Mouse (Mus musculus): ENCODE data around the gene Klhl36. TPM values are rescaled to one million over a fixed set of nuclear protein-coding genes. Genes with fewer than 3 reads are reported as not detected.

Gene Klhl36
- polyA plus RNA-seq, 1 experiment from 2014 or later, result 13.1 TPM

DNA sequence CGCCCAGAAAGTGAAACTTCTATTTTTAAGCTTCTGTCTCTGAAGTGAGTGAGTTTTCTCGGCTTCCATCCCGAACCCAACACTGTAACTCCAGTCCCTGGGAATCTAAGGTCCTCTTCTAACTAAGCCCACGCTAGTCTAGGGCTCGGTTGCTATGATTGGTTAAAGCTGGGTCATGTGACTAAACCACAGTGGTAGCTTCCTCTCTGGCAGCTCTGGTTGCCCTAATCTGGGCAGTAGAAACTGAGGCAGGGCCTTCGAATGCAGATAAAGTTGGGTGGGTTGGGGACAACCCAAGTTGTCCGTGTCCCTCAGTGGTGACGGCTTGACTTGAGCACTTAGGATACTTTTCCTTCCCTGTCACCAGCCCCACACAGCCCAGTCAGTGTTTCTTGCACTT lies 8.5 kb upstream of the Klhl36 start:
- no peak overlapping the region for H3K4me3 ChIP-seq
- no peak overlapping the region for H3K27ac ChIP-seq (replicated peaks)
- no peaks in the 10 kb centered on the region for H3K27me3 ChIP-seq
- H3K9ac ChIP-seq (replicated peaks), result no peak overlapping the region
- H3K36me3 ChIP-seq, result no peaks in the 10 kb centered on the region
- 0 out of 2 replicates have a peak, but pooled peaks cover 3% of the 10 kb centered on the region for H3K4me1 ChIP-seq
- ATAC-seq (ENCODE audit: low FRiP score, low read depth), result no peak
- 51% methylated on average over 8 of the region's 8 CpGs for WGBS
- H3K4me2 ChIP-seq (replicated peaks), result no peak overlapping the region
- H3K9me3 ChIP-seq, result no peaks in the 10 kb centered on the region

GRCm38 (mm10) chr8:119854035-119854434 lies 8.0 kb upstream of the Klhl36 start:
- Histone ChIP-seq H3K27ac (replicated peaks) (no peak overlapping the region), H3K9me3 (no peaks in the 10 kb centered on the region), H3K4me3 (no peak overlapping the region), H3K27me3 (no peaks in the 10 kb centered on the region), H3K4me1 (0 out of 2 replicates have a peak, but pooled peaks cover 3% of the 10 kb centered on the region), H3K36me3 (no peaks in the 10 kb centered on the region), H3K4me2 (replicated peaks) (no peak overlapping the region), H3K9ac (replicated peaks) (no peak overlapping the region)
- no peak for ATAC-seq (ENCODE audit: low FRiP score, low read depth)
- WGBS, result 28% methylated on average over 5 of the region's 5 CpGs

DNA sequence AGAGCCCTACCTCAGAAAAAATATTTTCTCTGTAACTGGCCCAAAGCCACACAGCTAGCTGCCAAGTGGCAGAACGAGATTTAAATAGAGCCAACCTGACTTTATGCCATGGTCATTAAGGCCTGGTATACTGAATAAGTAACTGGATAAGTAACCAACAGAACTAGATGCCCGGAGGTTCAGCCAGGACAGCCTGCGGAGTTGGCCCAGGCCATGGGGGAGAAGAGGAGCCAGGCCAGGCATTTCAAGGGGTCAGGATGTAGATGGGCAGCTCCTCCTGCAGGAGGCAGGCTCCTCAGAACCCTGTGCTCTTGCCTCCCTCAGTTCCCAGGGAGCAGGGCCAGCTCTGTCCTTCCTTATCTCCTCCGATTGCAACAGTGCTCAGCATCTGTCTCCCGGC lies 6.4 kb upstream of the Klhl36 start:
- Histone ChIP-seq H3K9me3 (no peaks in the 10 kb centered on the region), H3K4me1 (0 out of 2 replicates have a peak, but pooled peaks cover 3% of the 10 kb centered on the region), H3K4me2 (replicated peaks) (no peak overlapping the region), H3K27me3 (no peaks in the 10 kb centered on the region), H3K4me3 (no peak overlapping the region), H3K36me3 (no peaks in the 10 kb centered on the region), H3K27ac (replicated peaks) (no peak overlapping the region), H3K9ac (replicated peaks) (no peak overlapping the region)
- no peak for ATAC-seq (ENCODE audit: low FRiP score, low read depth)
- WGBS, result 86% methylated on average over 5 of the region's 5 CpGs

- Histone ChIP-seq H3K9me3 (no peaks in the 10 kb centered on the region), H3K36me3 (no peaks in the 10 kb centered on the region), H3K4me1 (peaks cover 11% of the 10 kb centered on the region), H3K4me3 (no peak overlapping the region), H3K4me2 (replicated peaks) (no peak overlapping the region), H3K27ac (replicated peaks) (no peak overlapping the region), H3K27me3 (peaks cover 6% of the 10 kb centered on the region; the same call in 1 of the 2 replicates), H3K9ac (replicated peaks) (no peak overlapping the region)
- no peak for ATAC-seq (ENCODE audit: low FRiP score, low read depth)
- WGBS, result 82% methylated on average over 6 of the region's 6 CpGs
These were observed 4.3 kb upstream of the Klhl36 start for GRCm38 (mm10) chr8:119857767-119858166.

GRCm38 (mm10) chr8:119862390-119862734 lies 296 bp downstream of the Klhl36 start:
- no peak; the same call in 1 of the 2 replicates for ATAC-seq (ENCODE audit: low FRiP score, low read depth)
- no peak overlapping the region for H3K27ac ChIP-seq (replicated peaks)
- under 1% methylated on average over 19 of the region's 19 CpGs for WGBS

GRCm38 (mm10) chr8:119862749-119863148 lies 683 bp downstream of the Klhl36 start:
- Histone ChIP-seq H3K9me3 (no peaks in the 10 kb centered on the region), H3K4me3 (peak overlapping the region; percentile 67), H3K27ac (replicated peaks) (no peak overlapping the region), H3K27me3 (peaks cover 19% of the 10 kb centered on the region), H3K4me2 (replicated peaks) (peak overlapping the region; percentile 83), H3K4me1 (peaks cover 14% of the 10 kb centered on the region), H3K36me3 (no peaks in the 10 kb centered on the region), H3K9ac (replicated peaks) (peak overlapping the region; percentile 70)
- WGBS, result 9% methylated on average over 6 of the region's 6 CpGs
- no peak for ATAC-seq (ENCODE audit: low FRiP score, low read depth)

More at GRCm38 (mm10) chr8:119862390-119862734, 296 bp downstream of the Klhl36 start:
- peak overlapping the region; percentile 67 for H3K4me3 ChIP-seq
- H3K27me3 ChIP-seq, result peaks cover 19% of the 10 kb centered on the region
- H3K4me1 ChIP-seq, result peaks cover 14% of the 10 kb centered on the region
- peak overlapping the region; percentile 70 for H3K9ac ChIP-seq (replicated peaks)
- no peaks in the 10 kb centered on the region for H3K36me3 ChIP-seq
- no peaks in the 10 kb centered on the region for H3K9me3 ChIP-seq
- peak overlapping the region; percentile 83 for H3K4me2 ChIP-seq (replicated peaks)

DNA sequence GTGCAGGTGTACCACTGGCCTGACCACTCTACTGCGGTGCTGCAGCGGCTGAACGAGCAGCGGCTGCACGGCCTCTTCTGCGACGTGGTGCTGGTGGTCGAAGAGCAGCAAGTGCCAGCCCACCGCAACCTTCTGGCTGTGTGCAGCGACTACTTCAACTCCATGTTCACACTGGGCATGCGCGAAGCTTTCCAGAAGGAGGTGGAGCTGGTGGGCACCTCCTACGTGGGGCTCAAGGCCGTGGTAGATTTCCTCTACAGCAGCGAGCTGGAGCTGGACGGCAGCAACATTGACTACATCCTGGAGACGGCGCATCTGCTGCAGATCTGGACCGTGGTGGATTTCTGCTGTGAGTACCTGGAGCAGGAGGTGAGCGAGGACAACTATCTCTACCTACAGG lies 7.5 kb downstream of the Klhl36 start:
- Histone ChIP-seq H3K4me3 (no peak overlapping the region), H3K36me3 (peaks cover 46% of the 10 kb centered on the region), H3K9ac (replicated peaks) (no peak overlapping the region), H3K27me3 (no peaks in the 10 kb centered on the region), H3K9me3 (peaks cover 10% of the 10 kb centered on the region; the same call in 1 of the 2 replicates), H3K4me2 (replicated peaks) (no peak overlapping the region), H3K4me1 (no peaks in the 10 kb centered on the region), H3K27ac (replicated peaks) (no peak overlapping the region)
- 87% methylated on average over 20 of the region's 20 CpGs for WGBS
- no peak for ATAC-seq (ENCODE audit: low FRiP score, low read depth)

- no peaks in the 10 kb centered on the region for H3K4me1 ChIP-seq
- H3K9ac ChIP-seq (replicated peaks), result no peak overlapping the region
- peaks cover 59% of the 10 kb centered on the region for H3K36me3 ChIP-seq
- WGBS, result 94% methylated on average over 1 of the region's 1 CpGs
- H3K27ac ChIP-seq (replicated peaks), result no peak overlapping the region
- ATAC-seq (ENCODE audit: low FRiP score, low read depth), result no peak
- H3K9me3 ChIP-seq, result peaks cover 10% of the 10 kb centered on the region; the same call in 1 of the 2 replicates
- H3K4me2 ChIP-seq (replicated peaks), result no peak overlapping the region
- no peaks in the 10 kb centered on the region for H3K27me3 ChIP-seq
- no peak overlapping the region for H3K4me3 ChIP-seq
These were observed 11.1 kb downstream of the Klhl36 start for GRCm38 (mm10) chr8:119873181-119873580.

DNA sequence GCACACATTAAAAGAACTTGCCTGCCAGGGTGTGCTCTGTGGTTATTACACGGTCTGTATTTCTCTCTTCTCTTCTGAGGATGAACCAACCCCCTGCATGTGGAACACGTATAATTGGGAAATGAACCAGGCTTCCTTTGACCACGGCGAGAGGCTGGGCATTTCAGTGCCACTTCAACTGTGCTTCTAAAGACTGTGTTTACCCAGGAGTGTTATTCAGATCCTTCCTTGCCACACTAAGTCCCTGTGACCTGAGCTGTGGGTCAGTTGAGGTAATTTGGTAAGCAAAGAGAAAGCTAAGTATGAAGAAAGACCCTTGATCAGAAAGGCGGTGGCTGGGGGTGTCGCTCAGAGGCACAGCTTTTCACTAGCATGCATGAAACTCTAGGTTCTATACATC lies 19.2 kb downstream of the Klhl36 start:
- no peaks in the 10 kb centered on the region for H3K9me3 ChIP-seq
- H3K27me3 ChIP-seq, result no peaks in the 10 kb centered on the region
- WGBS, result 76% methylated on average over 6 of the region's 6 CpGs
- peaks cover 6% of the 10 kb centered on the region; the same call in 1 of the 2 replicates for H3K4me1 ChIP-seq
- no peak overlapping the region for H3K4me3 ChIP-seq
- ATAC-seq (ENCODE audit: low FRiP score, low read depth), result no peak
- H3K4me2 ChIP-seq (replicated peaks), result no peak overlapping the region
- no peak overlapping the region for H3K9ac ChIP-seq (replicated peaks)
- no peak overlapping the region for H3K27ac ChIP-seq (replicated peaks)
- peaks cover 12% of the 10 kb centered on the region; the same call in 1 of the 2 replicates for H3K36me3 ChIP-seq

DNA sequence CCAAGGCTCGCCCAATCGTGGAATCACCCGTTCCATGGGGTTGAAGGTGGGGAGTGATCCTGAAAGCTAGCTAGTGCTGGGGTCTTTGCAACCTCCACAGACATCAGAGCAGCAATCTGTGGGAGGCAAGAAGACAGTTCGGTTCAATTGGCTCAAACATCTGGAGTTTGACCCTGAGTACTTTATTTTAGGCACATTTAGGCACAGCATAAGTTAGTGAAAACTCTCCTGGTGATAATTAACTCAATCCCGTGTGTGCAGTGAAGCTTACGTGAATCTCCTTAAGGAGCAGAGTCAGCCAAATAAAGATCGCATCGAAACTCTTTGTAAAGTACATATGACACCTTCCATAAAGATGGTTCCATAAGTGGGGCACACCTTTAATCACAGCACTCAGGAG lies 19.9 kb downstream of the Klhl36 start:
- no peak overlapping the region for H3K9ac ChIP-seq (replicated peaks)
- H3K27ac ChIP-seq (replicated peaks), result no peak overlapping the region
- no peak overlapping the region for H3K4me2 ChIP-seq (replicated peaks)
- peaks cover 6% of the 10 kb centered on the region; the same call in 1 of the 2 replicates for H3K4me1 ChIP-seq
- WGBS, result 69% methylated on average over 8 of the region's 8 CpGs
- peaks cover 6% of the 10 kb centered on the region; the same call in 1 of the 2 replicates for H3K36me3 ChIP-seq
- no peak for ATAC-seq (ENCODE audit: low FRiP score, low read depth)
- no peaks in the 10 kb centered on the region for H3K9me3 ChIP-seq
- H3K4me3 ChIP-seq, result no peak overlapping the region
- no peaks in the 10 kb centered on the region for H3K27me3 ChIP-seq

GRCm38 (mm10) chr8:119883281-119883680 lies 21.2 kb downstream of the Klhl36 start:
- Histone ChIP-seq H3K36me3 (no peaks in the 10 kb centered on the region), H3K9me3 (no peaks in the 10 kb centered on the region), H3K27me3 (no peaks in the 10 kb centered on the region), H3K27ac (replicated peaks) (no peak overlapping the region), H3K4me2 (replicated peaks) (no peak overlapping the region), H3K4me1 (peaks cover 11% of the 10 kb centered on the region), H3K9ac (replicated peaks) (no peak overlapping the region), H3K4me3 (no peak overlapping the region)
- WGBS, result 93% methylated on average over 7 of the region's 7 CpGs
- ATAC-seq (ENCODE audit: low FRiP score, low read depth), result no peak

GRCm38 (mm10) chr8:119885612-119886011 lies 23.5 kb downstream of the Klhl36 start:
- Histone ChIP-seq H3K27me3 (no peaks in the 10 kb centered on the region), H3K4me2 (replicated peaks) (no peak overlapping the region), H3K27ac (replicated peaks) (no peak overlapping the region), H3K4me1 (peaks cover 11% of the 10 kb centered on the region), H3K36me3 (no peaks in the 10 kb centered on the region), H3K4me3 (no peak overlapping the region), H3K9ac (replicated peaks) (no peak overlapping the region), H3K9me3 (no peaks in the 10 kb centered on the region)
- WGBS, result 26% methylated on average over 3 of the region's 3 CpGs
- no peak for ATAC-seq (ENCODE audit: low FRiP score, low read depth)

DNA sequence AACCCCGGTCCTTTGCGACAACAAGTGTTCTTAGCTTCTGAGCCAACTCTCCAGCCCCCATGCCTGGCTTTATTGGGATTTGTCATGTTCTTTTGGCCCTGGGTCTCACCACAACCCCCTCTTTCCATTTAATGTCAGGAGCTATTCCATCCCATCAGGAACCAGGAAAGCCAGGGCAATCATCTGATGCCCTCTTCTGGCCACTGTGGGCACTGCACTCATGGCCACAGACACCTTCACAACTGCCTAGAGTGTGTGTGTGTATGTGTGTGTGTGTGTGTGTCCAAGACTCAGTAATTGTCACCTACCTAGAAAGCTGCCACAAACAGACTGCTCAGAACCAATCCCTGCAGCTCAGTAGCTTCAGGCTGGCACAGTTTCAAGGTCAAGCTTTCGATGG lies 25.1 kb downstream of the Klhl36 start:
- WGBS, result 89% methylated on average over 3 of the region's 3 CpGs
- no peak overlapping the region for H3K4me2 ChIP-seq (replicated peaks)

More for the DNA sequence above, 25.1 kb downstream of the Klhl36 start:
- no peaks in the 10 kb centered on the region for H3K9me3 ChIP-seq
- H3K9ac ChIP-seq (replicated peaks), result no peak overlapping the region
- no peak overlapping the region for H3K4me3 ChIP-seq
- no peaks in the 10 kb centered on the region for H3K36me3 ChIP-seq
- H3K4me1 ChIP-seq, result peaks cover 11% of the 10 kb centered on the region
- no peak for ATAC-seq (ENCODE audit: low FRiP score, low read depth)
- no peak overlapping the region for H3K27ac ChIP-seq (replicated peaks)
- no peaks in the 10 kb centered on the region for H3K27me3 ChIP-seq
